Mouse (Mus musculus) retina, embryonic 14.5 days (tissue): ENCODE data around the gene Pgd.
"Not testable (repeated sequence)": the region's sequence is repeated elsewhere in the genome, so short reads cannot be mapped to it uniquely, and the experiment has no call there.

Source experiments
- DNase-seq: peaks from one replicate; pipeline ENCODE4 v3.0.0-alpha.2; 2015; ENCODE audit warnings: low spot score

Gene Pgd

GRCm38 (mm10) chr4:149166215-149166946 is at the start of gene Pgd:
Pgd (minus strand) TSS chr4:149166771.
- DNase-seq = peak; percentile 98

GRCm38 (mm10) chr4:149215982-149216381 is 49.4 kb upstream of the Pgd start:
- no peak for DNase-seq

- no peak for DNase-seq
Observed at GRCm38 (mm10) chr4:149215397-149215796, 48.8 kb upstream of the Pgd start.

- not testable (repeated sequence) for DNase-seq
Observed at GRCm38 (mm10) chr4:149214468-149214867, 47.9 kb upstream of the Pgd start.

- DNase-seq = no peak
Observed at GRCm38 (mm10) chr4:149213466-149213865, 46.9 kb upstream of the Pgd start.

GRCm38 (mm10) chr4:149211441-149211840 is 44.9 kb upstream of the Pgd start:
- not testable (repeated sequence) for DNase-seq

- no peak for DNase-seq
Observed at GRCm38 (mm10) chr4:149202467-149202866, 35.9 kb upstream of the Pgd start.

GRCm38 (mm10) chr4:149201110-149201509 is 34.5 kb upstream of the Pgd start:
- DNase-seq = no peak

GRCm38 (mm10) chr4:149197180-149197579 is 30.6 kb upstream of the Pgd start:
- no peak for DNase-seq

- DNase-seq = no peak
Observed at GRCm38 (mm10) chr4:149191103-149191502, 24.5 kb upstream of the Pgd start.

GRCm38 (mm10) chr4:149188563-149188962 is 22.0 kb upstream of the Pgd start:
- no peak for DNase-seq

GRCm38 (mm10) chr4:149182755-149183154 is 16.2 kb upstream of the Pgd start:
- peak; percentile 24 for DNase-seq

- no peak for DNase-seq
Observed at GRCm38 (mm10) chr4:149182192-149182591, 15.6 kb upstream of the Pgd start.

- no peak for DNase-seq
Observed at GRCm38 (mm10) chr4:149179573-149179972, 13.0 kb upstream of the Pgd start.

GRCm38 (mm10) chr4:149179160-149179559 is 12.6 kb upstream of the Pgd start:
- no peak for DNase-seq

- DNase-seq = no peak
Observed at GRCm38 (mm10) chr4:149178328-149178727, 11.8 kb upstream of the Pgd start.

- DNase-seq = no peak
Observed at GRCm38 (mm10) chr4:149177046-149177445, 10.5 kb upstream of the Pgd start.

- no peak for DNase-seq
Observed at GRCm38 (mm10) chr4:149176645-149177044, 10.1 kb upstream of the Pgd start.

GRCm38 (mm10) chr4:149173661-149174060 is 7.1 kb upstream of the Pgd start:
- no peak for DNase-seq

GRCm38 (mm10) chr4:149172666-149173065 is 6.1 kb upstream of the Pgd start:
- DNase-seq = no peak

- DNase-seq = no peak
Observed at GRCm38 (mm10) chr4:149172083-149172482, 5.5 kb upstream of the Pgd start.

GRCm38 (mm10) chr4:149171581-149171981 is 5.0 kb upstream of the Pgd start:
- DNase-seq = no peak

GRCm38 (mm10) chr4:149170394-149170931 is 3.9 kb upstream of the Pgd start:
- DNase-seq = no peak

- not testable (repeated sequence) for DNase-seq
Observed at GRCm38 (mm10) chr4:149169926-149170325, 3.4 kb upstream of the Pgd start.
